Mouse (Mus musculus): ENCODE data around the gene Itgb5. TPM values are rescaled to one million over a fixed set of nuclear protein-coding genes. Genes with fewer than 3 reads are reported as not detected.

The Itgb5 gene
- total and polyA plus RNA-seq, 3 experiments, result 187 to 223 (median 222) TPM

GRCm38 (mm10) chr16:33908239-33908638 is 78.8 kb downstream of the Itgb5 start:
- DNase-seq, result no peak

GRCm38 (mm10) chr16:33914997-33915396 is 85.5 kb downstream of the Itgb5 start:
- DNase-seq, result no peak

GRCm38 (mm10) chr16:33916473-33917251 is 87.2 kb downstream of the Itgb5 start:
- peak; percentile 94 for DNase-seq

- DNase-seq, result no peak
These were observed 87.9 kb downstream of the Itgb5 start for GRCm38 (mm10) chr16:33917390-33917789.

GRCm38 (mm10) chr16:33917926-33918325 is 88.5 kb downstream of the Itgb5 start:
- DNase-seq, result no peak

GRCm38 (mm10) chr16:33921514-33921913 is 92.0 kb downstream of the Itgb5 start:
- DNase-seq, result no peak

- no peak for DNase-seq
These were observed 92.9 kb downstream of the Itgb5 start for GRCm38 (mm10) chr16:33922111-33923000.

GRCm38 (mm10) chr16:33923001-33923316 is 93.5 kb downstream of the Itgb5 start:
- DNase-seq, result no peak

GRCm38 (mm10) chr16:33923758-33924157 is 94.3 kb downstream of the Itgb5 start:
- no peak for DNase-seq

- DNase-seq, result peak; percentile 59
These were observed 97.9 kb downstream of the Itgb5 start for GRCm38 (mm10) chr16:33927263-33927824.

GRCm38 (mm10) chr16:33928788-33929462 is 99.5 kb downstream of the Itgb5 start:
- peak; percentile 79 for DNase-seq

- no peak for DNase-seq
These were observed 101.3 kb downstream of the Itgb5 start for GRCm38 (mm10) chr16:33930785-33931184.

- no peak for DNase-seq
These were observed 102.2 kb downstream of the Itgb5 start for GRCm38 (mm10) chr16:33931682-33932081.

- peak; percentile 52 for DNase-seq
These were observed 102.7 kb downstream of the Itgb5 start for GRCm38 (mm10) chr16:33932126-33932525.

- DNase-seq, result no peak
These were observed 103.9 kb downstream of the Itgb5 start for GRCm38 (mm10) chr16:33933411-33933810.

- no peak for DNase-seq
These were observed 105.4 kb downstream of the Itgb5 start for GRCm38 (mm10) chr16:33934701-33935406.

- no peak for DNase-seq
These were observed 105.9 kb downstream of the Itgb5 start for GRCm38 (mm10) chr16:33935407-33935785.

- DNase-seq, result no peak
These were observed 107.4 kb downstream of the Itgb5 start for GRCm38 (mm10) chr16:33936885-33937284.

- DNase-seq, result peak; percentile 83
These were observed 108.1 kb downstream of the Itgb5 start for GRCm38 (mm10) chr16:33937567-33937966.

- no peak for DNase-seq
These were observed 109.1 kb downstream of the Itgb5 start for GRCm38 (mm10) chr16:33938311-33939132.

- peak; percentile 37 for DNase-seq
These were observed 109.7 kb downstream of the Itgb5 start for GRCm38 (mm10) chr16:33939133-33939531.
